Mouse (Mus musculus): ENCODE data around the gene Ipo9. TPM values are rescaled to one million over a fixed set of nuclear protein-coding genes. Genes with fewer than 3 reads are reported as not detected.
A peak's percentile ranks its signal among the peaks of the same experiment; 100 is the strongest.

Ipo9 gene
- total RNA-seq, 2 experiments from 2014 or later: 146 to 154 TPM

GRCm38 (mm10) chr1:135374175-135374867, 56.0 kb downstream of the Ipo9 start:
- no peak for DNase-seq (ENCODE audit: low spot score in 2 of 2)
- Histone ChIP-seq H3K4me3 (peak overlapping the region; percentile 72), H3K27ac (peak overlapping the region; percentile 98)
- TF ChIP-seq CTCF (conservative IDR thresholded peaks at IDR 0.05): no peak

GRCm38 (mm10) chr1:135373171-135373677, 57.1 kb downstream of the Ipo9 start:
- H3K27ac ChIP-seq: peak overlapping the region; percentile 98
- DNase-seq (ENCODE audit: low spot score in 2 of 2): no peak
- H3K4me3 ChIP-seq: peak overlapping the region; percentile 72
- no peak for TF ChIP-seq CTCF (conservative IDR thresholded peaks at IDR 0.05)

DNA sequence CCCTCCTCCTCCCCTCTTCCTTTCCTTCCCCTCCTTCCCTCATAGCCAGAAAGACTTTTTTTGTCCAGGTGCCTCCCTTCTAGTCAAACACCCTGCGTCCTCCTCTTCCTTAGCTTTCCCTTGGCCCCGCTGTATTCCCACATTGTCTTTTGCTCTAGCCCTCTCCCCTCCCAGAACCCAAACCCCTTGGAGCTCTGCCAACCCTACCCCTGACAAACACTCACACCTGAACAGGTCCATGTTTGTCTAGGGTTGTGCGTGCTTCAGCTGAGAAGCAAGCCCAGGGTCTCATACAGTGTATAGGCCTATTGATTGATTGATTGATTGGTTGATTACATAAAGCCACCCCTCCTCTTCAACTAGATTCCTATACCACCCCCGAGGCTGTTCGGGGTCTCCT, 60.9 kb downstream of the Ipo9 start:
- TF ChIP-seq CTCF (conservative IDR thresholded peaks at IDR 0.05): no peak
- Histone ChIP-seq H3K4me3 (no peak overlapping the region), H3K27ac (peak overlapping the region; percentile 97)
- DNase-seq (ENCODE audit: low spot score in 2 of 2): no peak

DNA sequence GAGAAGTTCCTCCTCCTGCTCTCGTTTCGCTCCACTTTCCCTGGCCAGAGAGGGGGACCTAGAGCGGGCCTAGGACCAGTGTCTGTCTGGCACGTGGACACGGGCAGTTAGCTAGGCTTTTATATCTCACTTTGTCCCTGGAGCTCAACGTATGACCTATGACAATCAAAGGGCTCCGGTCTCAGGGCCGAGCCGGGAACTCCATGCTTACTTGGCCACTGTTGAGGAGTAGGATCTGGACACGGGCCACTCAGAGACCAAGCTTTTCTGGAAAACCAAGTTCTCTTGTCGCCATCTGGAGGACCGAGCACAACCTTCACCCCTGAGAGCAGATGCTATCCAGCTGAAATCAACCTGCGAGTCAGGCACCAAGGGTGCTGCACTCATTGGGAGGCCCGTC, 61.3 kb downstream of the Ipo9 start:
- H3K27ac ChIP-seq: peak overlapping the region; percentile 97
- H3K4me3 ChIP-seq: peak overlapping the region; percentile 75
- DNase-seq (ENCODE audit: low spot score in 2 of 2): no peak
- peak; percentile 66 for TF ChIP-seq CTCF (conservative IDR thresholded peaks at IDR 0.05)

- peak; percentile 96 for TF ChIP-seq CTCF (conservative IDR thresholded peaks at IDR 0.05)
- Histone ChIP-seq H3K27ac (peak overlapping the region; percentile 97), H3K4me3 (peak overlapping the region; percentile 75)
- peak; percentile 92 for DNase-seq (ENCODE audit: low spot score in 2 of 2)
Observed at GRCm38 (mm10) chr1:135368245-135368644, 62.1 kb downstream of the Ipo9 start.

GRCm38 (mm10) chr1:135367595-135367994, 62.7 kb downstream of the Ipo9 start:
- TF ChIP-seq CTCF (conservative IDR thresholded peaks at IDR 0.05): no peak
- Histone ChIP-seq H3K4me3 (no peak overlapping the region), H3K27ac (peak overlapping the region; percentile 97; the same call in 1 of the 2 replicates)
- DNase-seq (ENCODE audit: low spot score in 2 of 2): no peak

DNA sequence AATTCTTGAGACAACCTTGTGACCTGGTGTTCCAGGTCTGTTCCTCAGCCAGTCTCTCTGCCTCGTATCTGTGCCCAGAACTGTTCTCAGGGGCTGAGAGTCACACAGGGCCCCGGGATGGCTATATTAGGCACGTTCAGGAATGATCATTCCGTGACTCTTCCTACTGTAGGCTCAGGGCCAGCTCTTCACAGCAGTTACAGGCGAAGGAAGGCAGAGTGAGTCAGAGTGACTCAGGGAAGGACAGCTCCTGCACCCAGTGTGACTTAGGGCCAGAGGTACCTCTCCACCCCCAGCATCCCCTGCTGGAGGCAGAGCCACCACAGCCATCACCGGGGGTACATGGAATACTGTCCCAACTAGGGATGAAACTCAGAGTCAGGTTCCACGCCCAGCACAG, 63.3 kb downstream of the Ipo9 start:
- Histone ChIP-seq H3K4me3 (no peak overlapping the region), H3K27ac (no peak overlapping the region)
- no peak for DNase-seq (ENCODE audit: low spot score in 2 of 2)
- TF ChIP-seq CTCF (conservative IDR thresholded peaks at IDR 0.05): no peak

DNA sequence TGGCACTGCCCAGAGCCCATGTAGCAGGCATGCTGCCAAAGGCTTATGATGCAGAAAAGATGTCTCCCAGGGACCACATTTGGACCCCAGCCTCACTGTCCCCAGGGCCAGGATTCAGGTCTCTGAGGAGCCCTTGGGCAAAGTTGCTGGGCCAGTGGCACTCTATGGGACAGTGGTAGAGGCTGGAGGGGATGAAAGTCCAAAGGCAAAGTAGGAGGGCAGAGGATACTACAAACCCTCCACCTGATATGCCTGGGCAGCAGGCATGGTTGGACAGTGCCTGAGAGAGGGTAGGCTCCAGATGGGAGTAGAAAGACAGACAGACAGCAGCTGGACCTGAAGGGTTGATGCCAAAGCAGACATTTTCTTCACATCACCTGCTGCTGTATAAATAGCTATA, 63.9 kb downstream of the Ipo9 start:
- TF ChIP-seq CTCF (conservative IDR thresholded peaks at IDR 0.05): no peak
- no peak overlapping the region for H3K4me3 ChIP-seq
- H3K27ac ChIP-seq: no peak overlapping the region
- no peak for DNase-seq (ENCODE audit: low spot score in 2 of 2)

- no peak for DNase-seq (ENCODE audit: low spot score in 2 of 2)
- Histone ChIP-seq H3K4me3 (no peak overlapping the region), H3K27ac (no peak overlapping the region)
- no peak for TF ChIP-seq CTCF (conservative IDR thresholded peaks at IDR 0.05)
Observed at GRCm38 (mm10) chr1:135363446-135363845, 66.9 kb downstream of the Ipo9 start.

DNA sequence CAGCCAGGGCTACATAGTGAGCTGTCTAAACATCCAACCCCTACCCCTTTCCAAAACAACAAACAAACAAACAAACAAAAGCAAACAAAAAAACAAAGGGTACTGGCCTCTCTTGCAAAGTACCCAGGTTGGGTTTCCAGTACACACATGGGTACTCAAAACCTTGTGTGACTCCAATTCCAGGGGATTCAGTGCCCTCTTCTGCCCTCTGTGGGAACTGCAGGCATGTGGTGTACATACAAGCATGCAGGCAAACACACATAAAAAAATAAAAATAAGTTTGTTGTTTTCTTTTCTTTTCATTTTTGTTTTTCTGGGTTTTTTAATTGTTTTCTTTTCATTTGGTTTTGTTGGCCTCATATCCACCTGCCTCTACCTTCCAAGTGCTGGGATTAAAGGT, 68.2 kb downstream of the Ipo9 start:
- Histone ChIP-seq H3K27ac (no peak overlapping the region), H3K4me3 (no peak overlapping the region)
- DNase-seq (ENCODE audit: low spot score in 2 of 2): no peak
- TF ChIP-seq CTCF (conservative IDR thresholded peaks at IDR 0.05): peak; percentile 47; the same call in 1 of the 2 replicates

GRCm38 (mm10) chr1:135361491-135361890, 68.8 kb downstream of the Ipo9 start:
- no peak for TF ChIP-seq CTCF (conservative IDR thresholded peaks at IDR 0.05)
- Histone ChIP-seq H3K27ac (no peak overlapping the region), H3K4me3 (no peak overlapping the region)
- no peak for DNase-seq (ENCODE audit: low spot score in 2 of 2)

- TF ChIP-seq CTCF (conservative IDR thresholded peaks at IDR 0.05): no peak
- no peak for DNase-seq (ENCODE audit: low spot score in 2 of 2)
- Histone ChIP-seq H3K27ac (no peak overlapping the region), H3K4me3 (no peak overlapping the region)
Observed at GRCm38 (mm10) chr1:135359071-135359470, 71.2 kb downstream of the Ipo9 start.

- Histone ChIP-seq H3K4me3 (no peak overlapping the region), H3K27ac (peak overlapping the region; percentile 49; the same call in 1 of the 2 replicates)
- DNase-seq (ENCODE audit: low spot score in 2 of 2): no peak
- TF ChIP-seq CTCF (conservative IDR thresholded peaks at IDR 0.05): no peak
Observed at GRCm38 (mm10) chr1:135351953-135352352, 78.3 kb downstream of the Ipo9 start.
